Mouse (Mus musculus) neutrophil, adult 5-6 weeks (primary cell): ENCODE results near the gene Slc24a3. TPM values are rescaled to one million over a fixed set of nuclear protein-coding genes. Genes with fewer than 3 reads are reported as not detected.

Experiments
- ATAC-seq: fragments of 151-379, 151-347 bp; 2 replicates; pipeline ENCODE4 v1.8.0; 2017; ENCODE audit warnings: mild to moderate bottlenecking, moderate TSS enrichment; ENCODE audit not compliant: insufficient number of reproducible peaks, poor library complexity, low FRiP score, severe bottlenecking; ENCODE audit errors: extremely low read depth
- total RNA-seq: library from RNA; stranded (forward); fragments of 200-1000 nt; gene quantifications from 2 replicates; pipeline ENCODE4 v1.2.3, GENCODE M21; 2017

Gene Slc24a3
- total RNA-seq, 1 experiment from 2014 or later: 1.0 TPM

- ATAC-seq: no peak
Observed at GRCm38 (mm10) chr2:145331525-145331924, 164.0 kb downstream of the Slc24a3 start.

GRCm38 (mm10) chr2:145333466-145333865, 165.9 kb downstream of the Slc24a3 start:
- ATAC-seq: no peak

GRCm38 (mm10) chr2:145336406-145336805, 168.9 kb downstream of the Slc24a3 start:
- no peak for ATAC-seq

- ATAC-seq: no peak
Observed at GRCm38 (mm10) chr2:145340816-145341215, 173.3 kb downstream of the Slc24a3 start.

GRCm38 (mm10) chr2:145342956-145343355, 175.4 kb downstream of the Slc24a3 start:
- ATAC-seq: no peak

- ATAC-seq: no peak
Observed at GRCm38 (mm10) chr2:145344521-145344920, 177.0 kb downstream of the Slc24a3 start.

- no peak for ATAC-seq
Observed at GRCm38 (mm10) chr2:145353801-145354200, 186.2 kb downstream of the Slc24a3 start.

- no peak for ATAC-seq
Observed at GRCm38 (mm10) chr2:145358236-145358942, 190.8 kb downstream of the Slc24a3 start.

- no peak for ATAC-seq
Observed at GRCm38 (mm10) chr2:145363604-145364003, 196.1 kb downstream of the Slc24a3 start.

- ATAC-seq: no peak
Observed at GRCm38 (mm10) chr2:145368701-145369100, 201.1 kb downstream of the Slc24a3 start.

- no peak for ATAC-seq
Observed at GRCm38 (mm10) chr2:145370795-145371194, 203.2 kb downstream of the Slc24a3 start.

GRCm38 (mm10) chr2:145373803-145374202, 206.2 kb downstream of the Slc24a3 start:
- ATAC-seq: no peak

GRCm38 (mm10) chr2:145382908-145383770, 215.6 kb downstream of the Slc24a3 start:
- no peak for ATAC-seq

- no peak for ATAC-seq
Observed at GRCm38 (mm10) chr2:145384221-145384620, 216.7 kb downstream of the Slc24a3 start.

- no peak for ATAC-seq
Observed at GRCm38 (mm10) chr2:145385220-145385619, 217.7 kb downstream of the Slc24a3 start.

- ATAC-seq: no peak
Observed at GRCm38 (mm10) chr2:145385773-145386172, 218.2 kb downstream of the Slc24a3 start.

GRCm38 (mm10) chr2:145395804-145396203, 228.2 kb downstream of the Slc24a3 start:
- ATAC-seq: no peak

GRCm38 (mm10) chr2:145396579-145396978, 229.0 kb downstream of the Slc24a3 start:
- ATAC-seq: no peak

- no peak for ATAC-seq
Observed at GRCm38 (mm10) chr2:145397456-145398206, 230.1 kb downstream of the Slc24a3 start.
